In genomic region chr5:66081443-66082228, GRCm38 (mm10) we compare ENCODE assay signal across 12 mouse cellular contexts.
DNase-seq lines count a peak whose midpoint lies in the region; ATAC-seq and TF ChIP-seq lines count a peak whose summit lies in the region.
"Had no signal": no experiment of that assay in that cellular context is flagged by ENCODE, and none has a peak within 500 bp of the region (broad histone marks: within the 10 kb centered on the region; RNA-seq: fewer than 3 reads in every experiment).

No protein-coding gene starts in this region.

- no peak overlapping the region for H3K4me3 ChIP-seq in intestine, embryonic 14.5 days (ENCODE audit: low read depth, low read length)
- H3K4me3 ChIP-seq: midbrain, embryonic 12.5 days had no signal

- POLR2A ChIA-PET in Patski (lab: Charles Lee): interaction anchor here (0.7 kb wide), 1 partner anchor 222 kb away, joined by 5 read pairs; no protein-coding TSS in a partner anchor

- no peak for TF ChIP-seq CTCF in Patski (IDR thresholded peaks at IDR 0.05)

- H3K27me3 ChIP-seq in Patski: no peaks in the 10 kb centered on the region
- H3K27me3 ChIP-seq in intestine, embryonic 14.5 days (replicated peaks; ENCODE audit: control insufficient read depth, insufficient read depth, low read length): no peaks in the 10 kb centered on the region
- H3K27me3 ChIP-seq: midbrain, embryonic 12.5 days had no signal

- DNase-seq in Patski (ENCODE audit: low read depth, low spot score): peak; percentile 83
- DNase-seq in intestine, embryonic 14.5 days (ENCODE audit: low spot score): no peak
- DNase-seq in kidney, postnatal 25 days: peak; percentile 83 to 94
- DNase-seq in lung, postnatal 36 days: peak; percentile 50
- DNase-seq in cerebellum, adult 11 months: no peak
- no peak for DNase-seq in heart, adult 9 months (ENCODE audit: low spot score in 2 of 2)
- no peak for DNase-seq in thymus, postnatal 10 days (ENCODE audit: low spot score in 2 of 2)
- DNase-seq: thymus, adult 2 months had no signal

- no peaks in the 10 kb centered on the region for H3K4me1 ChIP-seq in intestine, embryonic 14.5 days (replicated peaks; ENCODE audit: control insufficient read depth, insufficient read depth, low read length)
- H3K4me1 ChIP-seq: midbrain, embryonic 12.5 days had no signal

- CTCF ChIA-PET in Patski (lab: Charles Lee): interaction anchor here (0.8 to 1.8 kb wide), 2 partner anchors 57 to 68 kb away, joined by 3 to 5 read pairs; no protein-coding TSS in a partner anchor

- peak; percentile 48 for ATAC-seq in Patski
- no peak for ATAC-seq in intestine, embryonic 14.5 days (replicated peaks; ENCODE audit: low FRiP score, low TSS enrichment, low read depth)
- ATAC-seq: forebrain, embryonic 14.5 days; hindbrain, embryonic 16.5 days had no signal

- no peaks in the 10 kb centered on the region for H3K36me3 ChIP-seq in intestine, embryonic 14.5 days (ENCODE audit: control insufficient read depth, insufficient read depth, low read length)
- H3K36me3 ChIP-seq: midbrain, embryonic 12.5 days had no signal

- in situ Hi-C loops in Patski (cut with MboI; ENCODE audit: low pct_unique_long_range_greater_than_20kb): no loop called here

- H3K4me2 ChIP-seq in intestine, embryonic 14.5 days (ENCODE audit: low read length): peak overlapping the region; percentile 38
- H3K4me2 ChIP-seq: heart, embryonic 11.5 days; midbrain, embryonic 12.5 days had no signal

- 58% methylated on average over 19 of the region's 19 CpGs for WGBS in intestine, embryonic 14.5 days

- H3K9ac ChIP-seq in intestine, embryonic 14.5 days (ENCODE audit: low read length): peak overlapping the region; percentile 2
- H3K9ac ChIP-seq: midbrain, embryonic 12.5 days had no signal

- no peaks in the 10 kb centered on the region for H3K9me3 ChIP-seq in intestine, embryonic 14.5 days (ENCODE audit: control insufficient read depth, low read length)
- H3K9me3 ChIP-seq: midbrain, embryonic 12.5 days had no signal

- H3K27ac ChIP-seq in intestine, embryonic 14.5 days (ENCODE audit: low read depth): peak overlapping the region; percentile 83
- H3K27ac ChIP-seq: midbrain, embryonic 12.5 days had no signal

Comparison
In these comparisons a context has a peak if more than half of its experiments do, and no peak if none do; other contexts are left out.
1. DNase-seq: peak in Patski (single experiment), kidney, postnatal 25 days (2 of 2) and lung, postnatal 36 days (single experiment); none in intestine, embryonic 14.5 days (single experiment), cerebellum, adult 11 months (single experiment), heart, adult 9 months (0 of 2) and thymus, postnatal 10 days (0 of 2).